Mouse (Mus musculus) liver, postnatal 0 days (tissue): Measurements from ENCODE around the gene Gpnmb.

Experiments
- CTCF ChIP-seq: sonication (generic); IDR thresholded peaks from 2 replicates; pipeline ENCODE4 v1.5.1; 2016; ENCODE audit warnings: antibody characterized with exemption, low read depth
- EP300 ChIP-seq: IDR thresholded peaks from 2 replicates; pipeline ENCODE4 v1.6.1; 2016; ENCODE audit warnings: antibody characterized with exemption, low read depth, mild to moderate bottlenecking

DNA sequence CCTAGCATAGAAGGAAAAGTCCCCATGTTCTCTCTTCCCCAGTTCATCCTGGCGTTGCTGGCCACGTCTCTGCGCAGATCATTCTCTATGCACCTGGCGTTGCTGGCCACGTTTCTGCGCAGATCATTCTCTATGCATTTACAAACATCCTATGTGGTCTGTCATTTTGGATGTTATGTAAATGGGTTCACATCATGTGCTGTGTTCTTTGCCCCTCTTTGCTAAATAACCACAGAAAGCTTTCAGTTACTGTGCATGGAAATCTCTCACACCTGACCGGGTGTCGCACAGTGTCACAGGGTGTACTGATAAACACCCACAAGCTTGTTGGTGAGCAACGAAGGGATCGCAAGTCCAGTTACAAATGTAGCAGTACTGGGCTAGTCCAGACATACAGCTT is 12.0 kb downstream of the Gpnmb start:
- TF ChIP-seq CTCF = no peak
- TF ChIP-seq EP300 = no peak
